Mouse (Mus musculus): ENCODE results near the gene Ppp1r3e. TPM values are rescaled to one million over a fixed set of nuclear protein-coding genes. Genes with fewer than 3 reads are reported as not detected.

Ppp1r3e gene
- polyA plus RNA-seq, 1 experiment from 2014 or later, result 1.6 TPM

GRCm38 (mm10) chr14:54876539-54877047, 757 bp downstream of the Ppp1r3e start:
- Histone ChIP-seq H3K27ac (ENCODE audit: low read depth) (peak overlapping the region; percentile 55), H3K27me3 (ENCODE audit: insufficient read depth, low read length) (peaks cover 22% of the 10 kb centered on the region), H3K4me3 (ENCODE audit: low read depth, low read length) (peak overlapping the region; percentile 71), H3K4me2 (peak overlapping the region; percentile 99), H3K9me3 (ENCODE audit: low read depth, low read length) (no peaks in the 10 kb centered on the region), H3K4me1 (ENCODE audit: insufficient read depth) (peaks cover 6% of the 10 kb centered on the region; the same call in 1 of the 2 replicates), H3K9ac (peak overlapping the region; percentile 72), H3K36me3 (ENCODE audit: insufficient read depth) (no peaks in the 10 kb centered on the region)
- TF ChIP-seq CTCF (IDR thresholded peaks at IDR 0.05; ENCODE audit: low read depth), result no peak
- peak; percentile 90 for ATAC-seq (ENCODE audit: insufficient read depth)
- peak; percentile 93 for DNase-seq
- WGBS, result 1% methylated on average over 63 of the region's 72 CpGs

DNA sequence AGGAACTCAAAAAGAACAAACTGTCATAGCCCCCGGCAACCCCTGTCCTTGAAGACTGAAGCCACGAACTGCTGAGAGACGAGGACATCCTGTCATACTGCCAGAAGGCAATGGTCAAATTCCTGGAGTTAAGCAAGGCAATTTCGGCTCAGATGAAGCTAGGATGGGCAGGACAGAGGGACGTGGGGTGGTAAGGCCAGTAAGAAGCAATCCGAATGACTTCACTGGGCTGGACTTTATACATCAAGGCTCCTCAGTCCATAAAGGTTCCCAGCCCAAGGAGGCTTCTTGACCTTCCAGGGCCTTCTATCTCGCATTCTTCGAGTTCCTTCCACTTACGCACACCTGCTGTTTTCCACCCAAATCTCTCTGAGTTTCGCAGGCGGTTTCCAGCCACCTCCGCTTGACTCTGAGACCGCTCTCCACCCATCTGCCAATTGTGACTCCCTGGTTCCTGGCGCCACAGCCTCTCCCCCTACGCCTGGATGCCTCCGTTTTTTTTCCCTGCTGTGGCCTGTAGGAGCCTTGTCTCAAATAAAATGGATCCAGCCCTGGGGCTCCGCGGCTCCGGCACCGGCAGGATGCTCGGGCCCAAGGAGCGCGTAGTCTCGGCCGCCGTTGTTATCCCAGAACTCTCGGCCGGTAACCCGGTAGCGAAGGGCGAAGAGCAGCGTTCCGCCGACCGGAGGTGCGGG, 1.4 kb downstream of the Ppp1r3e start:
- ATAC-seq (ENCODE audit: insufficient read depth) (peak; percentile 43; the same call in 1 of the 2 replicates), DNase-seq (peak; percentile 52)
- Histone ChIP-seq H3K9ac (peak overlapping the region; percentile 72), H3K4me1 (ENCODE audit: insufficient read depth) (peaks cover 6% of the 10 kb centered on the region; the same call in 1 of the 2 replicates), H3K4me2 (peak overlapping the region; percentile 99), H3K4me3 (ENCODE audit: low read depth, low read length) (peak overlapping the region; percentile 71), H3K36me3 (ENCODE audit: insufficient read depth) (no peaks in the 10 kb centered on the region), H3K27me3 (ENCODE audit: insufficient read depth, low read length) (peaks cover 22% of the 10 kb centered on the region), H3K27ac (ENCODE audit: low read depth) (peak overlapping the region; percentile 55; the same call in 1 of the 2 replicates), H3K9me3 (ENCODE audit: low read depth, low read length) (no peaks in the 10 kb centered on the region)
- TF ChIP-seq CTCF (IDR thresholded peaks at IDR 0.05; ENCODE audit: low read depth), result no peak
- under 1% methylated on average over 36 of the region's 36 CpGs for WGBS

DNA sequence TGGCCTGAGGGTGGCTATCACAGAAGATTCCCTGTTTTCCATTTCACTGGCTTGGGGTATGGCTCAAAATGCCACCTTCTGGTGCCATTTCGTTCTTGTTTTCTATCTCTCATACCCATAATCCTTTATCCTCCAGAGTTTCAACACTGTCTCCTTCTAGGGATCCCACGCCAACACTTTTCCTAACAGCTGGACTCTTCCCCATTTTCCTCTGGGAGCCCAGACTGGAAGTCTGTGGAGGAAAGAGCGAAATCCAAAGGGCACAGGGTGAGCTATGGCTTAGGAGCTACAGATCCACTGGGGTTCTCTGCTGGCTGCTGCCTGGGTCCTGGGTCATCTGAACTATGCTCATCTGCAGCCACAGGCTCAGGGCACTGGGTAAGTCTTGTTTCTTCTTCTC, 3.2 kb downstream of the Ppp1r3e start:
- 78% methylated on average over 3 of the region's 3 CpGs for WGBS
- Histone ChIP-seq H3K4me2 (no peak overlapping the region), H3K9me3 (ENCODE audit: low read depth, low read length) (no peaks in the 10 kb centered on the region), H3K27ac (ENCODE audit: low read depth) (no peak overlapping the region), H3K4me1 (ENCODE audit: insufficient read depth) (peaks cover 6% of the 10 kb centered on the region; the same call in 1 of the 2 replicates), H3K4me3 (ENCODE audit: low read depth, low read length) (no peak overlapping the region), H3K9ac (no peak overlapping the region), H3K36me3 (ENCODE audit: insufficient read depth) (no peaks in the 10 kb centered on the region), H3K27me3 (ENCODE audit: insufficient read depth, low read length) (peaks cover 22% of the 10 kb centered on the region)
- ATAC-seq (ENCODE audit: insufficient read depth), result no peak
- DNase-seq, result no peak
- no peak for TF ChIP-seq CTCF (IDR thresholded peaks at IDR 0.05; ENCODE audit: low read depth)

DNA sequence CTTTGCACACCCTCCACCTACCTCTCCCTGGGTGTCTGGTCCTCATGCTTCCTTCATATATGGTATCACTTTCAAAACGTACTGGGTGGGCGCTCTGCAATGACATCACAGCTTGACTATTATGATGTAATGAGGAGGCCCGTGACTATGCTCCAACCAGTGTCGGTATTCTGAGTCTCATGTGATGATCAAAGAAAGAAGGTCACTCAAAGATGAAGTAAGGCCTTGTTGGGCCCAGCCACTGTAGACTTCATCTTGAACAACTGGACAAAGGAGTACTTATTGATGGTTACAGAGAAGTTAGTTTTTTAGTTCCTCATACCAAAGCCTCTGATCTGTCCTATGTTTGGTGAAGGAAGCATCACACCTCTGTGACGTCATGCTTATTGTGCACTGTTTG, 6.5 kb downstream of the Ppp1r3e start, which contains the start of gene Homez:
TSS of gene Homez (minus strand) at position 101 of the 400 bp plus-strand sequence.
- Histone ChIP-seq H3K4me1 (ENCODE audit: insufficient read depth) (no peaks in the 10 kb centered on the region), H3K9ac (no peak within 1 kb of the TSS), H3K4me3 (ENCODE audit: low read depth, low read length) (no peak within 1 kb of the TSS), H3K4me2 (no peak within 1 kb of the TSS), H3K9me3 (ENCODE audit: low read depth, low read length) (no peaks in the 10 kb centered on the region), H3K27me3 (ENCODE audit: insufficient read depth, low read length) (peaks cover 6% of the 10 kb centered on the region; the same call in 1 of the 2 replicates), H3K27ac (ENCODE audit: low read depth) (no peak within 1 kb of the TSS), H3K36me3 (ENCODE audit: insufficient read depth) (no peaks in the 10 kb centered on the region)
- WGBS, result 86% methylated on average over 5 of the region's 5 CpGs
- ATAC-seq (ENCODE audit: insufficient read depth) (no peak), DNase-seq (no peak)
- TF ChIP-seq CTCF (IDR thresholded peaks at IDR 0.05; ENCODE audit: low read depth), result no peak

DNA sequence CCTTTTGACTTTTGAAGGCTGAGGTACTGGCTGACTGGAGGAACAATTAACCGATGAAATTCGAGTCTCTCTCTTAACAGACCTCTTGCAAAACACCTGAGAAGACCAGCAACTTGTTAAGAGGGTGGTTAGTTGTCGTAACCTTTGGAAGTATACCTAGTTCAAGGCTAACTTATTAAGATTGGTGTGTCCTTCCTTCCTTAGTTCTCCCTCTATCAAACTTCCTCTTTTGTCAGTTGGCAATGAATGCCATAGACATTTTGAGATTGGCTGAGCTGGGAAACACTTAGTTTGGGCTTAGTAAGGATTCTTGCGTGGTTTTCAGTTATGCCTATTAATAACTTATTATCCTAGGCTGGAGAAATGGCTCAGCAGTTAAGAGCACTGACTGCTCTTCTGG, 9.3 kb downstream of the Ppp1r3e start:
- H3K27ac ChIP-seq (ENCODE audit: low read depth), result no peak overlapping the region
- no peaks in the 10 kb centered on the region for H3K27me3 ChIP-seq (ENCODE audit: insufficient read depth, low read length)
- 87% methylated on average over 4 of the region's 4 CpGs for WGBS
- no peaks in the 10 kb centered on the region for H3K4me1 ChIP-seq (ENCODE audit: insufficient read depth)
- H3K9me3 ChIP-seq (ENCODE audit: low read depth, low read length), result no peaks in the 10 kb centered on the region
- no peak for ATAC-seq (ENCODE audit: insufficient read depth)
- no peak for DNase-seq
- H3K36me3 ChIP-seq (ENCODE audit: insufficient read depth), result no peaks in the 10 kb centered on the region
- no peak overlapping the region for H3K9ac ChIP-seq
- H3K4me3 ChIP-seq (ENCODE audit: low read depth, low read length), result no peak overlapping the region
- no peak overlapping the region for H3K4me2 ChIP-seq
- no peak for TF ChIP-seq CTCF (IDR thresholded peaks at IDR 0.05; ENCODE audit: low read depth)

DNA sequence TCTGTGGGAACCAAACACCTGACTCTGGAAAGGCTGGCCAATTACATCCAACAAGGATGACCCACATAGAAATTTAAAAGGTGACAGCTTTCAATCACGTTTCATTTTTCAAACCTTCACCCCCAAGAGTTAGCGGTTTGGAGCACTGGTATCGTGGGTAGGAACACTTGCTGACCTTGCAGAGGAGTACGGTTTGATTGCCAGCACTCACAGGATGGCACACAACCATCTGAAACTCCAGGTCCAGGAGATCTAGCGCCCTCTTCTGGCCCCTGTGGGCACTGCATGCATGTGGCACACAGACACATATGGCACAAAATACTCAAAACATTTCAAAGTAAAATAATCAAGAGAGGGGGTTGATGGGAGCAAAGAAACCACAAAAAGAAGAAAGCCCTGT, 10.4 kb downstream of the Ppp1r3e start:
- no peak overlapping the region for H3K4me3 ChIP-seq (ENCODE audit: low read depth, low read length)
- 55% methylated on average over 5 of the region's 5 CpGs for WGBS

DNA sequence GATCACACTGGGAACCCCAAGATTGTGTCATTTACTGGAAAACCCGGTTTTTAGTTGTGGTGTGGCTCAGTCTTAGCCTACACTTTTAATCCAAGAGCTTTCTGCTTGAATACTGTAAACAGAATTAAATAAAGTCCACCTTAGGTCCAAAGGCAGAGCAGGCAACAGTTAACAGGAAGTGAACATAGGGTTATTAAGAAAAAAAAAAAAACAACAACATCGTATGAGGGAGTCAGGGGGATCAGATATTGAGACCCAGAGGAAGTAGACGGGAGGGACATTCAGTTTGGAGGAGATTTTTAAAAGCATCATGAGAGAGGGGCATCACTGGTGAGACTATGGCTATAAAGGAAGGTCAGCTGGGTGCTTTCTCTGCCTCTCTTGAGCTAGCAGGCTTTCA, 11.1 kb downstream of the Ppp1r3e start:
- Histone ChIP-seq H3K4me1 (ENCODE audit: insufficient read depth) (no peaks in the 10 kb centered on the region), H3K9me3 (ENCODE audit: low read depth, low read length) (no peaks in the 10 kb centered on the region), H3K4me3 (ENCODE audit: low read depth, low read length) (no peak overlapping the region), H3K4me2 (no peak overlapping the region), H3K27ac (ENCODE audit: low read depth) (no peak overlapping the region), H3K9ac (no peak overlapping the region), H3K36me3 (ENCODE audit: insufficient read depth) (no peaks in the 10 kb centered on the region), H3K27me3 (ENCODE audit: insufficient read depth, low read length) (no peaks in the 10 kb centered on the region)
- WGBS, result 44% methylated on average over 3 of the region's 3 CpGs
- ATAC-seq (ENCODE audit: insufficient read depth) (no peak), DNase-seq (no peak)
- no peak for TF ChIP-seq CTCF (IDR thresholded peaks at IDR 0.05; ENCODE audit: low read depth)

More for the DNA sequence above, 10.4 kb downstream of the Ppp1r3e start:
- TF ChIP-seq CTCF (IDR thresholded peaks at IDR 0.05; ENCODE audit: low read depth), result peak; percentile 48
- Histone ChIP-seq H3K4me1 (ENCODE audit: insufficient read depth) (no peaks in the 10 kb centered on the region), H3K4me2 (no peak overlapping the region), H3K9ac (no peak overlapping the region), H3K36me3 (ENCODE audit: insufficient read depth) (no peaks in the 10 kb centered on the region), H3K27ac (ENCODE audit: low read depth) (no peak overlapping the region), H3K27me3 (ENCODE audit: insufficient read depth, low read length) (no peaks in the 10 kb centered on the region), H3K9me3 (ENCODE audit: low read depth, low read length) (no peaks in the 10 kb centered on the region)
- ATAC-seq (ENCODE audit: insufficient read depth) (no peak), DNase-seq (peak; percentile 40)
